Mouse (Mus musculus) cortical plate, adult 2 months (tissue): Measurements from ENCODE around the gene Gsdma.

Experiments used
- CTCF ChIP-seq: fragments of 200-500 bp; IDR thresholded peaks from 2 replicates; pipeline ENCODE4 v1.5.1; 2011; ENCODE audit warnings: mild to moderate bottlenecking, control low read depth, low read length; ENCODE audit not compliant: insufficient read depth; ENCODE audit errors: extremely low read depth
- POLR2A ChIP-seq: fragments of 200-500 bp; IDR thresholded peaks from 2 replicates; pipeline ENCODE4 v1.6.1; 2011; ENCODE audit warnings: mild to moderate bottlenecking, low read length, control low read depth; ENCODE audit not compliant: insufficient read depth; ENCODE audit errors: extremely low read depth

- TF ChIP-seq CTCF, result no peak
- TF ChIP-seq POLR2A, result no peak
These were observed 34.9 kb downstream of the Gsdma start for GRCm38 (mm10) chr11:98698849-98699640.
